Mouse (Mus musculus): ENCODE measurements around the gene Sri.

The Sri gene

GRCm38 (mm10) chr5:8116561-8117168 lies 70.8 kb downstream of the Sri start:
- no peak for DNase-seq

All from right cerebral cortex, postnatal 14 days (tissue).